Mouse (Mus musculus): Measurements from ENCODE around the gene Ing2. TPM values are rescaled to one million over a fixed set of nuclear protein-coding genes. Genes with fewer than 3 reads are reported as not detected.

Gene Ing2
- polyA plus RNA-seq, 1 experiment, result 46.6 TPM

DNA sequence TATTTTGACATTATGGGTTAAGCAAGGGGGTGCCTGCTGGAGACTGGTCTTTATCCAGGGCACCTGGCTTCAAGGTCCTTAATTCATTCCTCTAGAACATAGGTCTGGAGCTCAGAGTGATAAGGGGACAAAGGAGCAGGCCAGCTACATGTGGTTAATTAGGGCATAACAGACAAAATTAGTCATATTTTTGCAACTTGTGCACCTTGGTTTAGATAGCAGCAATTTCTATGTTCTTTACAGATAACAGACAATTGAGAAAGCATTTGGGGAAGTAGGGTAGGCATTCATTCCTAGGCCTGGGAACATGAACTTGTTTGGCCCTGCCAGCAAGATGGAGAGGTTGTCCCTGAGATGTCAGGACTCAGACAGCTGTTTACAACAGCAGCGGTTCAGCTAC is 54.2 kb downstream of the Ing2 start:
- Histone ChIP-seq H3K27ac (ENCODE audit: insufficient read depth, low read length) (no peak overlapping the region), H3K4me3 (ENCODE audit: insufficient read depth, low read length) (no peak overlapping the region), H3K4me1 (ENCODE audit: control insufficient read depth, insufficient read depth, low read length) (peaks cover 2% of the 10 kb centered on the region; the same call in 1 of the 2 replicates)
- TF ChIP-seq POLR2A (IDR thresholded peaks at IDR 0.05; ENCODE audit: extremely low read depth, insufficient read depth, low read length) (no peak), CTCF (IDR thresholded peaks at IDR 0.05; ENCODE audit: extremely low read depth, insufficient read depth, low read length) (no peak)

Other genes starting within 250 kb of the Ing2 start
- gene Stox2, start 229.2 kb downstream of the Ing2 start, polyA plus RNA-seq (2012; rRNA removed), result 20.3 and 21.5 TPM in 2 replicates
- 42.8 and 43.4 TPM in 2 replicates for gene Trappc11, start 142.1 kb downstream of the Ing2 start, polyA plus RNA-seq (2012; rRNA removed)
- gene Rwdd4a, start 141.9 kb downstream of the Ing2 start, polyA plus RNA-seq (2012; rRNA removed), result 19.7 and 21.4 TPM in 2 replicates
- gene Cdkn2aip, start 38.4 kb upstream of the Ing2 start, polyA plus RNA-seq (2012; rRNA removed), result 11.4 and 12.4 TPM in 2 replicates
- not detected in 2 replicates for gene Cldn24, start 146.6 kb upstream of the Ing2 start, polyA plus RNA-seq (2012; rRNA removed)
- gene Cldn22, start 148.9 kb upstream of the Ing2 start, polyA plus RNA-seq (2012; rRNA removed), result 3.2 and 4.6 TPM in 2 replicates

All from cortical plate, adult 2 months (tissue).